Mouse (Mus musculus) testis, adult 2 months (tissue): Measurements from ENCODE around the gene Smap1.

ENCODE experiments used
- CTCF ChIP-seq: fragments of 200-500 bp; IDR thresholded peaks from 2 replicates; pipeline ENCODE4 v1.5.1; 2012; ENCODE audit warnings: low read depth, mild to moderate bottlenecking, inconsistent platforms, low read length, moderate library complexity; ENCODE audit not compliant: control insufficient read depth, insufficient read depth, insufficient replicate concordance
- POLR2A ChIP-seq: fragments of 200-500 bp; IDR thresholded peaks from 2 replicates; pipeline ENCODE4 v1.6.1; 2012; ENCODE audit warnings: low read depth, mild to moderate bottlenecking, inconsistent platforms, low read length, moderate library complexity; ENCODE audit not compliant: control insufficient read depth

- TF ChIP-seq CTCF (no peak), POLR2A (no peak)
Observed at GRCm38 (mm10) chr1:23959415-23959732, 37.3 kb upstream of the Smap1 start.
